ENCODE assay signal across 33 mouse cellular contexts in the genomic region with DNA sequence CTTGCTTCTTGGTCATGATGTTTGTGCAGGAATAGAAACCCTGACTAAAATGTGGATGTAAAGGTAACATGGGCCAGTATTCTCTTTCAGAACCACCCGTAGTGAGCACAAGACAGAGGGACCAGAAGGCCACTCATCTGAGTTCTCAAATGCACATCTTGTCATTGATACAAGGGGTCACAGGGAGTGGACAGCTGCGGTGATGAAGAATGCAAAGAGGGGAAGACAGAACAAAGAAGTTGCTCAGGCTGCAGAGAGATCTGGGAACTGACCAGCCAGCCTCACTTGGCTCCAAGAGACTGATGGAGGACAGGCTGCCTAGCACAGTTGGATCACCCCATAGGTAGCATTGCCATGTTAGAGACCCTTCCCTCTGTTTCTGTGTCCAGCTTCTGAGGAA.
"Had no signal": no experiment of that assay in that cellular context is flagged by ENCODE, and none has a peak within 500 bp of the region (broad histone marks: within the 10 kb centered on the region; RNA-seq: fewer than 3 reads in every experiment).

No protein-coding gene starts in this region.

- H3K4me1 ChIP-seq: heart, embryonic 12.5 days; heart, embryonic 13.5 days; heart, embryonic 15.5 days; hindbrain, embryonic 10.5 days; hindbrain, embryonic 12.5 days; hindbrain, embryonic 13.5 days; hindbrain, embryonic 15.5 days; intestine, embryonic 15.5 days; kidney, embryonic 15.5 days had no signal

- H3K27me3 ChIP-seq: heart, embryonic 12.5 days; heart, embryonic 13.5 days; heart, embryonic 15.5 days; hindbrain, embryonic 12.5 days; hindbrain, embryonic 13.5 days; hindbrain, embryonic 15.5 days; intestine, embryonic 15.5 days; kidney, embryonic 15.5 days had no signal

- H3K9me3 ChIP-seq: intestine, embryonic 15.5 days had no signal

- ATAC-seq: hindbrain, embryonic 16.5 days; hindbrain, postnatal 0 days; inflammation-experienced regulatory T-cells, adult 6 months; intestine, embryonic 15.5 days; intestine, embryonic 16.5 days; intestine, postnatal 0 days had no signal

- DNase-seq: heart, postnatal 14 days; heart, postnatal 4 days; kidney, adult 11 months; kidney, adult 18-20 months; kidney, adult 2 months; kidney, adult 8-10 months; kidney, adult 9 months; kidney, postnatal 10 days; kidney, postnatal 14 days; kidney, postnatal 25 days; kidney, postnatal 36 days; kidney, postnatal 4 days; layer of hippocampus, adult 9-11 months; layer of hippocampus, postnatal 36 days had no signal

- H3K4me3 ChIP-seq: heart, embryonic 12.5 days; heart, embryonic 13.5 days; heart, embryonic 15.5 days; hindbrain, embryonic 10.5 days; hindbrain, embryonic 12.5 days; hindbrain, embryonic 13.5 days; hindbrain, embryonic 15.5 days; intestine, embryonic 15.5 days; kidney, embryonic 15.5 days; layer of hippocampus, adult 2 months; left cerebral cortex, adult 2 months had no signal

- H3K36me3 ChIP-seq: heart, embryonic 12.5 days; heart, embryonic 13.5 days; heart, embryonic 15.5 days; hindbrain, embryonic 10.5 days; hindbrain, embryonic 12.5 days; hindbrain, embryonic 13.5 days; hindbrain, embryonic 15.5 days; intestine, embryonic 15.5 days; kidney, embryonic 15.5 days had no signal

- H3K9ac ChIP-seq: heart, embryonic 12.5 days; heart, embryonic 13.5 days; heart, embryonic 15.5 days; hindbrain, embryonic 12.5 days; hindbrain, embryonic 13.5 days; hindbrain, embryonic 14.5 days; hindbrain, embryonic 15.5 days; intestine, embryonic 15.5 days; kidney, embryonic 15.5 days had no signal

- H3K27ac ChIP-seq: heart, embryonic 13.5 days; heart, embryonic 15.5 days; hindbrain, embryonic 10.5 days; hindbrain, embryonic 12.5 days; hindbrain, embryonic 13.5 days; hindbrain, embryonic 14.5 days; hindbrain, embryonic 15.5 days; hindbrain, postnatal 0 days; intestine, embryonic 15.5 days; kidney, embryonic 15.5 days; kidney, postnatal 0 days; layer of hippocampus, adult 2 months; left cerebral cortex, adult 2 months had no signal

- H3K4me2 ChIP-seq: heart, embryonic 11.5 days; heart, embryonic 12.5 days; heart, embryonic 13.5 days; heart, embryonic 15.5 days; hindbrain, embryonic 12.5 days; hindbrain, embryonic 13.5 days; hindbrain, embryonic 14.5 days; hindbrain, embryonic 15.5 days; intestine, embryonic 15.5 days; kidney, embryonic 15.5 days had no signal
